Mouse (Mus musculus) liver, embryonic 14.5 days (tissue): ENCODE measurements around the gene Ebf1.

ENCODE experiments used
- CTCF ChIP-seq: IDR thresholded peaks from 2 replicates; pipeline ENCODE4 v1.5.1; 2016; ENCODE audit warnings: antibody characterized with exemption, low read depth, control low read depth
- EP300 ChIP-seq: IDR thresholded peaks from 2 replicates; pipeline ENCODE4 v1.6.1; 2016; ENCODE audit warnings: antibody characterized with exemption, low read depth

DNA sequence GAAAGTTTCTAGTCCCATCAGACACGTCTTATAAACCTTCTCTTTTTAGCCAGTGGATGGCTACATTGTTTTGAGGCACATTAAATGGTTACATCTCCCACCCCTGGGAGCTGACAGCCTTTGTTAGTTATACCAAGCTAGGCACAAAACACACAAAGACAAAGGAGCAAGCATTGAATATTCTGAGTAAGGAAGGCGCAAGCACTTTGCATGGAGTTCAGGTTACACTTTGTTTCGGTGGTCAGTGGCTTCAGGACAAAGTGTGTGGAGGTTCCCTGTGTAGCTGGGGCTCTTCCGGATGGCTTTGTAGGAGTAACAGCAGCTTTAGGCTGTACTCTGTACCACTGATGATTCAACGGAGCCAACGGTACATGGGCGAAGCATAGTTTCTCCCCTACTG lies 186.9 kb downstream of the Ebf1 start:
- no peak for TF ChIP-seq CTCF
- TF ChIP-seq EP300, result no peak
